Mouse (Mus musculus): ENCODE results near the gene Bbs9.

Gene Bbs9

GRCm38 (mm10) chr9:22800675-22801074 lies 325.2 kb downstream of the Bbs9 start:
- no peak for DNase-seq (ENCODE audit: low spot score)

- no peak for DNase-seq (ENCODE audit: low spot score)
Measured at GRCm38 (mm10) chr9:22805981-22806380, 330.5 kb downstream of the Bbs9 start.

- no peak for DNase-seq (ENCODE audit: low spot score)
Measured at GRCm38 (mm10) chr9:22806494-22806893, 331.0 kb downstream of the Bbs9 start.

- DNase-seq (ENCODE audit: low spot score) = no peak
Measured at GRCm38 (mm10) chr9:22807693-22808092, 332.2 kb downstream of the Bbs9 start.

GRCm38 (mm10) chr9:22809621-22810126 lies 334.2 kb downstream of the Bbs9 start:
- DNase-seq (ENCODE audit: low spot score) = no peak

GRCm38 (mm10) chr9:22810454-22810853 lies 334.9 kb downstream of the Bbs9 start:
- no peak for DNase-seq (ENCODE audit: low spot score)

- no peak for DNase-seq (ENCODE audit: low spot score)
Measured at GRCm38 (mm10) chr9:22811931-22812330, 336.4 kb downstream of the Bbs9 start.

- no peak for DNase-seq (ENCODE audit: low spot score)
Measured at GRCm38 (mm10) chr9:22814407-22815092, 339.0 kb downstream of the Bbs9 start.

GRCm38 (mm10) chr9:22815093-22815458 lies 339.6 kb downstream of the Bbs9 start:
- no peak for DNase-seq (ENCODE audit: low spot score)

GRCm38 (mm10) chr9:22819539-22819938 lies 344.0 kb downstream of the Bbs9 start:
- DNase-seq (ENCODE audit: low spot score) = no peak

- no peak for DNase-seq (ENCODE audit: low spot score)
Measured at GRCm38 (mm10) chr9:22820646-22821185, 345.2 kb downstream of the Bbs9 start.

GRCm38 (mm10) chr9:22822770-22823169 lies 347.3 kb downstream of the Bbs9 start:
- DNase-seq (ENCODE audit: low spot score) = no peak

GRCm38 (mm10) chr9:22823856-22824255 lies 348.3 kb downstream of the Bbs9 start:
- DNase-seq (ENCODE audit: low spot score) = no peak

GRCm38 (mm10) chr9:22824910-22825309 lies 349.4 kb downstream of the Bbs9 start:
- DNase-seq (ENCODE audit: low spot score) = no peak

GRCm38 (mm10) chr9:22826571-22826990 lies 351.1 kb downstream of the Bbs9 start:
- DNase-seq (ENCODE audit: low spot score) = no peak

- DNase-seq (ENCODE audit: low spot score) = no peak
Measured at GRCm38 (mm10) chr9:22827176-22827770, 351.8 kb downstream of the Bbs9 start.

GRCm38 (mm10) chr9:22829212-22829960 lies 353.9 kb downstream of the Bbs9 start:
- DNase-seq (ENCODE audit: low spot score) = no peak

- no peak for DNase-seq (ENCODE audit: low spot score)
Measured at GRCm38 (mm10) chr9:22834994-22835512, 359.5 kb downstream of the Bbs9 start.

GRCm38 (mm10) chr9:22837000-22837399 lies 361.5 kb downstream of the Bbs9 start:
- no peak for DNase-seq (ENCODE audit: low spot score)

GRCm38 (mm10) chr9:22837702-22838210 lies 362.2 kb downstream of the Bbs9 start:
- no peak for DNase-seq (ENCODE audit: low spot score)

GRCm38 (mm10) chr9:22846048-22846447 lies 370.5 kb downstream of the Bbs9 start:
- DNase-seq (ENCODE audit: low spot score) = no peak

GRCm38 (mm10) chr9:22846783-22847182 lies 371.3 kb downstream of the Bbs9 start:
- no peak for DNase-seq (ENCODE audit: low spot score)
